Mouse (Mus musculus) limb, embryonic 15.5 days (tissue): Measurements from ENCODE around the gene Pdia5. TPM values are rescaled to one million over a fixed set of nuclear protein-coding genes. Genes with fewer than 3 reads are reported as not detected.

Source experiments
- ATAC-seq: fragments of 200-750 bp; cut with Nextera tagmentation; 2 replicates; pipeline ENCODE4 v1.8.0; 2017; ENCODE audit warnings: low read depth, moderate TSS enrichment; ENCODE audit not compliant: insufficient number of reproducible peaks, low FRiP score, low TSS enrichment
- H3K27ac ChIP-seq: fragments of 300-500 bp; sonication (generic); 2 replicates; pipeline ENCODE4 v1.5.1; 2015; ENCODE audit warnings: moderate library complexity, mild to moderate bottlenecking, inconsistent platforms
- H3K27me3 ChIP-seq: fragments of 300-500 bp; sonication (generic); 2 replicates; pipeline ENCODE4 v1.6.1; 2015; ENCODE audit warnings: inconsistent platforms
- H3K36me3 ChIP-seq: fragments of 300-500 bp; sonication (generic); 2 replicates; pipeline ENCODE4 v1.6.1; 2015; ENCODE audit warnings: inconsistent platforms
- H3K4me1 ChIP-seq: fragments of 300-500 bp; sonication (generic); 2 replicates; pipeline ENCODE4 v1.6.1; 2015; ENCODE audit warnings: inconsistent platforms
- H3K4me2 ChIP-seq: fragments of 300-500 bp; sonication (generic); 2 replicates; pipeline ENCODE4 v1.6.1; 2015; ENCODE audit warnings: mild to moderate bottlenecking, inconsistent platforms
- H3K4me3 ChIP-seq: fragments of 300-500 bp; sonication (generic); 2 replicates; pipeline ENCODE4 v1.5.1; 2015; ENCODE audit warnings: mild to moderate bottlenecking, inconsistent platforms
- H3K9ac ChIP-seq: fragments of 300-500 bp; sonication (generic); 2 replicates; pipeline ENCODE4 v1.6.1; 2015; ENCODE audit warnings: inconsistent platforms
- H3K9me3 ChIP-seq: fragments of 300-500 bp; sonication (generic); 2 replicates; pipeline ENCODE4 v1.6.1; 2016; ENCODE audit warnings: inconsistent platforms
- WGBS: fragments of 180-500 bp; shearing (Covaris S2); methylation state at CpG from one replicate; pipeline ENCODE4 v1.1.7; 2015; 5-methylcytosine and 5-hydroxymethylcytosine counted together
- polyA plus RNA-seq: library from polyadenylated mRNA; unstranded; fragments of >200 nt; fragmentation: Nextera tagmentation; extraction: Ambion mirVana; gene quantifications from 2 replicates; pipeline ENCODE4 v1.2.1, GENCODE M21; 2015

The Pdia5 gene
- polyA plus RNA-seq = 56.5 and 57.2 TPM in 2 replicates

GRCm38 (mm10) chr16:35490231-35491070 is at the start of gene Pdia5:
Gene Pdia5, minus strand, starts transcription at chr16:35490873.
- no peaks in the 10 kb centered on the region for H3K36me3 ChIP-seq
- H3K4me3 ChIP-seq = peak within 1 kb of the TSS; percentile 69
- under 1% methylated on average over 65 of the region's 66 CpGs for WGBS
- H3K9ac ChIP-seq = peak within 1 kb of the TSS; percentile 46
- H3K9me3 ChIP-seq = no peaks in the 10 kb centered on the region
- peak; percentile 90 for ATAC-seq
- peak within 1 kb of the TSS; percentile 90 for H3K4me2 ChIP-seq
- no peaks in the 10 kb centered on the region for H3K27me3 ChIP-seq
- no peak within 1 kb of the TSS; the same call in 1 of the 2 replicates for H3K27ac ChIP-seq
- H3K4me1 ChIP-seq = peaks cover 27% of the 10 kb centered on the region

- Histone ChIP-seq H3K36me3 (no peaks in the 10 kb centered on the region), H3K27me3 (peaks cover 85% of the 10 kb centered on the region), H3K27ac (no peak overlapping the region), H3K4me2 (no peak overlapping the region), H3K9ac (no peak overlapping the region), H3K4me1 (peaks cover 30% of the 10 kb centered on the region), H3K4me3 (no peak overlapping the region), H3K9me3 (no peaks in the 10 kb centered on the region)
- ATAC-seq = no peak
- WGBS = 47% methylated on average over 10 of the region's 10 CpGs
Measured at GRCm38 (mm10) chr16:35539041-35539440, 48.4 kb upstream of the Pdia5 start.

- Histone ChIP-seq H3K27ac (no peak overlapping the region), H3K36me3 (no peaks in the 10 kb centered on the region), H3K9ac (no peak overlapping the region), H3K4me2 (no peak overlapping the region), H3K4me1 (peaks cover 30% of the 10 kb centered on the region), H3K27me3 (peaks cover 73% of the 10 kb centered on the region), H3K4me3 (no peak overlapping the region), H3K9me3 (no peaks in the 10 kb centered on the region)
- 64% methylated on average over 8 of the region's 8 CpGs for WGBS
- no peak for ATAC-seq
Measured at GRCm38 (mm10) chr16:35537651-35538050, 47.0 kb upstream of the Pdia5 start.

GRCm38 (mm10) chr16:35534630-35535029 is 44.0 kb upstream of the Pdia5 start:
- Histone ChIP-seq H3K27ac (no peak overlapping the region), H3K4me3 (no peak overlapping the region), H3K36me3 (no peaks in the 10 kb centered on the region), H3K4me2 (no peak overlapping the region), H3K27me3 (peaks cover 50% of the 10 kb centered on the region), H3K9ac (no peak overlapping the region), H3K9me3 (no peaks in the 10 kb centered on the region), H3K4me1 (0 out of 2 replicates have a peak, but pooled peaks cover 3% of the 10 kb centered on the region)
- no peak for ATAC-seq
- WGBS = 62% methylated on average over 3 of the region's 3 CpGs

- H3K36me3 ChIP-seq = no peaks in the 10 kb centered on the region
- no peaks in the 10 kb centered on the region for H3K27me3 ChIP-seq
- 68% methylated on average over 4 of the region's 4 CpGs for WGBS
- H3K4me1 ChIP-seq = no peaks in the 10 kb centered on the region
- H3K9ac ChIP-seq = no peak overlapping the region
- no peak overlapping the region for H3K27ac ChIP-seq
- no peaks in the 10 kb centered on the region for H3K9me3 ChIP-seq
- no peak for ATAC-seq
- no peak overlapping the region for H3K4me2 ChIP-seq
- H3K4me3 ChIP-seq = no peak overlapping the region
Measured at GRCm38 (mm10) chr16:35524200-35524599, 33.5 kb upstream of the Pdia5 start.

- no peak for ATAC-seq
- 50% methylated on average over 7 of the region's 7 CpGs for WGBS
- Histone ChIP-seq H3K4me2 (no peak overlapping the region), H3K9ac (no peak overlapping the region), H3K27me3 (0 out of 2 replicates have a peak, but pooled peaks cover 9% of the 10 kb centered on the region), H3K9me3 (no peaks in the 10 kb centered on the region), H3K4me3 (no peak overlapping the region), H3K4me1 (peaks cover 12% of the 10 kb centered on the region), H3K27ac (no peak overlapping the region), H3K36me3 (no peaks in the 10 kb centered on the region)
Measured at GRCm38 (mm10) chr16:35519245-35519644, 28.6 kb upstream of the Pdia5 start.

- no peak overlapping the region for H3K27ac ChIP-seq
- no peaks in the 10 kb centered on the region for H3K36me3 ChIP-seq
- peaks cover 12% of the 10 kb centered on the region for H3K4me1 ChIP-seq
- no peak for ATAC-seq
- 39% methylated on average over 23 of the region's 23 CpGs for WGBS
- H3K9me3 ChIP-seq = no peaks in the 10 kb centered on the region
- no peak overlapping the region for H3K4me2 ChIP-seq
- H3K9ac ChIP-seq = no peak overlapping the region
- H3K4me3 ChIP-seq = no peak overlapping the region
- 0 out of 2 replicates have a peak, but pooled peaks cover 9% of the 10 kb centered on the region for H3K27me3 ChIP-seq
Measured at GRCm38 (mm10) chr16:35517976-35518951, 27.6 kb upstream of the Pdia5 start.

GRCm38 (mm10) chr16:35515977-35516612 is 25.4 kb upstream of the Pdia5 start:
- no peak overlapping the region for H3K4me3 ChIP-seq
- no peak for ATAC-seq
- WGBS = 49% methylated on average over 21 of the region's 21 CpGs
- peaks cover 12% of the 10 kb centered on the region for H3K4me1 ChIP-seq
- 0 out of 2 replicates have a peak, but pooled peaks cover 9% of the 10 kb centered on the region for H3K27me3 ChIP-seq
- no peak overlapping the region for H3K9ac ChIP-seq
- no peak overlapping the region for H3K4me2 ChIP-seq
- no peaks in the 10 kb centered on the region for H3K9me3 ChIP-seq
- H3K36me3 ChIP-seq = no peaks in the 10 kb centered on the region
- no peak overlapping the region for H3K27ac ChIP-seq

- no peaks in the 10 kb centered on the region for H3K36me3 ChIP-seq
- WGBS = 41% methylated on average over 11 of the region's 11 CpGs
- H3K9me3 ChIP-seq = no peaks in the 10 kb centered on the region
- ATAC-seq = no peak
- no peak overlapping the region for H3K4me3 ChIP-seq
- no peak overlapping the region for H3K4me2 ChIP-seq
- no peaks in the 10 kb centered on the region for H3K4me1 ChIP-seq
- H3K9ac ChIP-seq = no peak overlapping the region
- no peak overlapping the region for H3K27ac ChIP-seq
- no peaks in the 10 kb centered on the region for H3K27me3 ChIP-seq
Measured at GRCm38 (mm10) chr16:35509331-35510070, 18.8 kb upstream of the Pdia5 start.

GRCm38 (mm10) chr16:35508581-35508980 is 17.9 kb upstream of the Pdia5 start:
- Histone ChIP-seq H3K27me3 (no peaks in the 10 kb centered on the region), H3K27ac (no peak overlapping the region), H3K36me3 (no peaks in the 10 kb centered on the region), H3K4me3 (no peak overlapping the region), H3K9me3 (no peaks in the 10 kb centered on the region), H3K9ac (no peak overlapping the region), H3K4me2 (no peak overlapping the region), H3K4me1 (no peaks in the 10 kb centered on the region)
- ATAC-seq = no peak
- 79% methylated on average over 6 of the region's 6 CpGs for WGBS

- Histone ChIP-seq H3K36me3 (no peaks in the 10 kb centered on the region), H3K9me3 (no peaks in the 10 kb centered on the region), H3K9ac (no peak overlapping the region), H3K27ac (no peak overlapping the region), H3K27me3 (no peaks in the 10 kb centered on the region), H3K4me3 (no peak overlapping the region), H3K4me1 (no peaks in the 10 kb centered on the region), H3K4me2 (no peak overlapping the region)
- WGBS = 84% methylated on average over 4 of the region's 4 CpGs
- ATAC-seq = no peak
Measured at GRCm38 (mm10) chr16:35505786-35506185, 15.1 kb upstream of the Pdia5 start.
